Mouse (Mus musculus) splenic B cell, adult 2 months (primary cell): ENCODE data around the gene Fblim1.
"Not testable (repeated sequence)": the region's sequence is repeated elsewhere in the genome, so short reads cannot be mapped to it uniquely, and the experiment has no call there.

Experiments used
- DNase-seq: peaks from one replicate; pipeline ENCODE4 v3.0.0-alpha.2; 2011; ENCODE audit warnings: low read depth, low spot score
- H3K27me3 ChIP-seq: 2 replicates; pipeline ENCODE4 v1.6.1; 2012; ENCODE audit warnings: mild to moderate bottlenecking, low read length, moderate library complexity, mixed read lengths; ENCODE audit not compliant: control insufficient read depth, poor library complexity, insufficient read depth, severe bottlenecking
- H3K36me3 ChIP-seq: 2 replicates; pipeline ENCODE4 v1.6.1; 2012; ENCODE audit warnings: mild to moderate bottlenecking, low read length, moderate library complexity, mixed read lengths; ENCODE audit not compliant: control insufficient read depth, poor library complexity, insufficient read depth, severe bottlenecking

Gene Fblim1

GRCm38 (mm10) chr4:141573359-141573966, 32.4 kb downstream of the Fblim1 start:
- no peak for DNase-seq
- H3K27me3 ChIP-seq: no peaks in the 10 kb centered on the region
- H3K36me3 ChIP-seq: no peaks in the 10 kb centered on the region

GRCm38 (mm10) chr4:141572668-141573358, 33.1 kb downstream of the Fblim1 start:
- DNase-seq: no peak
- H3K36me3 ChIP-seq: no peaks in the 10 kb centered on the region
- H3K27me3 ChIP-seq: no peaks in the 10 kb centered on the region

- no peak for DNase-seq
- no peaks in the 10 kb centered on the region for H3K27me3 ChIP-seq
- H3K36me3 ChIP-seq: no peaks in the 10 kb centered on the region
Measured at GRCm38 (mm10) chr4:141571934-141572333, 34.0 kb downstream of the Fblim1 start.

DNA sequence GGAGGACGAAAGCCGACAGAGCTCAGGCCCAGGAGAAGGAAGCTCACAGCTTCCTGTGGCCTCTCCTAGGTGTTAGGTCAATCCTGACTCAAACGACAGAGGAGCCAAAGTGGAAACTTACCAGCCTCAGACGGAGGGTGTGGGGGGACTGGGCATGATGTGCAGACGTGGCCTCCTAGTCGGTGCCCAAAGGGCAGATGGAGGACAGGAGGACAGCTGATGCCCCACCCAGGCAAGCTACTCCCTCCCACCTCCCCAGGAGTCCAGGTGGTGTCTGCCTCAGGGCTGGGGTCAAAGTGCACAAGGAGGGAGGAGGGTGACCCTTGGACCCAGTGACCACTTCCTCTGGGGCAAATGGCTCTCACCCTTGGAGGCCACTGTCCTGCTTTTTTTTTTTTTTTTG, 34.6 kb downstream of the Fblim1 start:
- DNase-seq: no peak
- Histone ChIP-seq H3K27me3 (no peaks in the 10 kb centered on the region), H3K36me3 (no peaks in the 10 kb centered on the region)

DNA sequence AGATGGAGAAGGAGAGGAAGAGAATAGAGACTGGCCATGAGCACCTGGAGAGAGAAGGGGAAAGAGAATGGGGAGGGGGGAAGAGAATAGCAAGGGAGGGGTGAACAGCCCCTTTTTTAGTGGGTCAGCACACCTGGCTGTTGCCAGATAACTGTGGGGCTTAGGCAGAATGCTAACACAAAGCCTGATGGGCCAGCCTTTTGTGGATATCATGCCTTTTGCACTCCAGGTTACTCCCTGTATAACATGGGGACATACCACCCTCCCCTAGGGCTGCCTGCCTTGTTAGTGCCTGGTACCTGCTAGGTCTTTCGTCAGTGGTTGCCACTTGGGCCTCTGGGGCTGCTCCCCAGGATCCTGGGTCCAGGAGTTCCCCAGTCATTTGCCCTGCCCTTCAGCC, 35.1 kb downstream of the Fblim1 start:
- Histone ChIP-seq H3K36me3 (no peaks in the 10 kb centered on the region), H3K27me3 (no peaks in the 10 kb centered on the region)
- no peak for DNase-seq

- Histone ChIP-seq H3K27me3 (no peaks in the 10 kb centered on the region), H3K36me3 (no peaks in the 10 kb centered on the region)
- no peak for DNase-seq
Measured at GRCm38 (mm10) chr4:141570004-141570403, 35.9 kb downstream of the Fblim1 start.

DNA sequence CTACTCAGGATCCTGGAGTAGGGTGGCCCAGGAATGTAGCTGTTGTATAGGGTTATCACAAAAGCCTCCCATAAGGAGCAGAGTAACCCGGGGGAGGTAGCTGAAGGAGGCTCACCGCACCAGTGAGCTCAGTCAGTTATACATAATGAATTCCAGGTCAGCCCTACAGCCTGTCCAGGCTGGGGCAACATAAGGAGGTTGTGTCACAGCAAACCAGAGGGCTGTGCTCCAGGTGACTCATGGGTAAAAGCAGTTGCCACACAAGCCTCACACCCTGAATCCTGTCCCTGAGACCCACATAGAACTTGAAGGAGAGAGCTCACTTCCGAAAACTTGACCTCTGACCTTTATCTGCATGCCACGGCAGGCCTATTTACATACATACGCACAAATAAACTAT, 36.9 kb downstream of the Fblim1 start:
- H3K27me3 ChIP-seq: no peaks in the 10 kb centered on the region
- no peaks in the 10 kb centered on the region for H3K36me3 ChIP-seq
- DNase-seq: no peak

- not testable (repeated sequence) for H3K36me3 ChIP-seq, DNase-seq, H3K27me3 ChIP-seq
Measured at GRCm38 (mm10) chr4:141567174-141567573, 38.7 kb downstream of the Fblim1 start.

DNA sequence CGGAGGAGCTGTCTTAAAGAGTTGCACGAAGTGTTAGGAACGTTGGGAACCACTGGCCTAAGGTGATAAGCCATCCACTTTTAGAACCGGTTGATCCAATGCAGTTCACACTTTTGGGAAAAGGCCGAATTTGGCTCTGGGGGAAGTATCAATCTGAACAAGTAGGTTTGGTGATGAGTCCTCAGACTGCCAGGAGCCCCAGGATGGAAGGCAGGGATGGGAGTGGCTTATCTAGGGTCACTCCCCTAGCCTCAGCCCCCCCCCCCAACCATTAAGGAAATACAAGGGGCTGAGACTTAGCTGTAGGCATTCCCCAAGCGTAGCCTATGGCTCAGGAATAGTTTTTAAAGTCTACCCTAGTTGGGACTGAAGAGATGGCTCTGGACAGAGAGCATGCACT, 39.7 kb downstream of the Fblim1 start:
- no peak for DNase-seq
- H3K27me3 ChIP-seq: no peaks in the 10 kb centered on the region
- no peaks in the 10 kb centered on the region for H3K36me3 ChIP-seq

- no peak for DNase-seq
- no peaks in the 10 kb centered on the region for H3K27me3 ChIP-seq
- H3K36me3 ChIP-seq: no peaks in the 10 kb centered on the region
Measured at GRCm38 (mm10) chr4:141565325-141565724, 40.6 kb downstream of the Fblim1 start.

- no peak for DNase-seq
- Histone ChIP-seq H3K27me3 (no peaks in the 10 kb centered on the region), H3K36me3 (no peaks in the 10 kb centered on the region)
Measured at GRCm38 (mm10) chr4:141564660-141565059, 41.2 kb downstream of the Fblim1 start.

GRCm38 (mm10) chr4:141564209-141564608, 41.7 kb downstream of the Fblim1 start:
- no peaks in the 10 kb centered on the region for H3K27me3 ChIP-seq
- no peak for DNase-seq
- no peaks in the 10 kb centered on the region for H3K36me3 ChIP-seq

DNA sequence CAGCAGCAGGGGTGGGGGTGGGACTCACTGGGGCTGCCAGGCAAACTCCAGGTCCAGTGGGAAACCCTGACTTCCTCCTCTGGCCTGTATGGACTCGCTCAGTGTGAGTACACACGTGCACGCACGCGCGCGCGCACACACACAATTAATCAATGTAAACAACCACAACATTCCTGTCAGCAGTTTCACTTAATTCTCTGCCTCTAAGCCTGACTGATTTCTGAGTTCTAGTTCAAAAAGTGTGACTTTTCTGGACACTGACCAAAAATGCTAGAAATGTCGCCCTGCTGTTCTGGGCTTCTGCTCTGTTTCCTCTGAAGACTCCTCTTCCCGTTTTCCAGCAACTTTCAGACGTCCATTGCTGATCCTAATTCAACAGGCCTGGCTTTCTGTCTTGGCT, 43.6 kb downstream of the Fblim1 start:
- H3K27me3 ChIP-seq: no peaks in the 10 kb centered on the region
- no peaks in the 10 kb centered on the region for H3K36me3 ChIP-seq
- no peak for DNase-seq

DNA sequence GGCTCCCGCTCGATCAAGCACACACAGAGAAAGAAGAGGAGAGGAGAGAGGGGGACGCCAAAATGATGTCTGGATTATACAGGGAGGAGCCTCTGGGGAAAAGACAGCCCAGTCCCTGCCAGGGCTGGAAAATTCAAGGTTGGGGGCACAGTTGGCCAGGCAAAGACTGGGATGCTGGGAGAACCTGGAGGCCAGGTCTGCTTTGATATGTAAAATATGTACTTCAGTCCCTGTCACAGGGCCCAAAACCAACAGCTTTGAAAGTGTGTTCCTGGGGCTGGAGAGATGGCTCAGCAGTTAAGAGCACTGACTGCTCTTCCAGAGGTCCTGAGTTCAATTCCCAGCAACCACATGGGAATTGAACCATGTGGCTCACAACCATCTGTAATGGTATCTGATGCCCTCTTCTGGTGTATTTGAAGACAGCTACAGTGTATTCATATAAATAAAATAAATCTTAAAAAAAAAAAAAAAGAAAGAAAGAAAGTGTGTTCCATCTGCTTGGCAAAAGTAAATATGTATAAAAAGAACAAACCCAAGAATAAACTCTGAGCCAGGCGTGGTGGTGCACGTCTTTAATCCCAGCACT, 44.5 kb downstream of the Fblim1 start:
- not testable (repeated sequence) for H3K27me3 ChIP-seq, DNase-seq, H3K36me3 ChIP-seq

- peak; percentile 89 for DNase-seq
- Histone ChIP-seq H3K36me3 (no peaks in the 10 kb centered on the region), H3K27me3 (no peaks in the 10 kb centered on the region)
Measured at GRCm38 (mm10) chr4:141559898-141560263, 46.0 kb downstream of the Fblim1 start.
